9 mouse cellular contexts compared by ENCODE assay signal in the genomic region with DNA sequence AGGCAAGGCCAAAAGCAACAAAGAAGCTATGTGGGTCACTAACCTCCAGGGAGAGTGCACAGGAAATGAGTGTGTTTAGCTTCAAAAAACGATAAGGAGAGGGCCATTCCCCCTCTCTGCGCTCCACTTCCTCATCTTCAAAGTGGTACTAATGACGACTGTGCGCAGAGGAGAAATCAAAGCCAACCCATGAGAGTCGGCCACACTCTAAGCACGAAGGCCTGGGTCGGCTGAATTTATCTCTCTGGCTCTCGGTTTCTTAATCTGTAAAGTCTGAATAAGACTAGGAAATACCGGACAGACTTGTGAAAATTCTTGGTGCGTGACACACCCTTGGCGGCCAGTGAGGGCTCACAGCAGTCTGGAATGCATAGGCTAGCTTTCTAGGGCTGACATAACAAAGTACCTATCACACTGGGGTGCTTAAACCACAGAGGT.
DNase-seq lines count a peak whose midpoint lies in the region; ATAC-seq and TF ChIP-seq lines count a peak whose summit lies in the region.
"Had no signal": no experiment of that assay in that cellular context is flagged by ENCODE, and none has a peak within 500 bp of the region (broad histone marks: within the 10 kb centered on the region; RNA-seq: fewer than 3 reads in every experiment).

No protein-coding gene starts in this region.

- H3K27ac ChIP-seq in liver, adult 2 months (replicated peaks; ENCODE audit: insufficient read depth, low read depth, low read length) = peak overlapping the region; percentile 58
- H3K27ac ChIP-seq in stomach, embryonic 15.5 days = 0 out of 2 replicates have a peak overlapping the region, but pooled peaks have one; percentile 16
- H3K27ac ChIP-seq: embryonic facial prominence, embryonic 13.5 days had no signal

- no peaks in the 10 kb centered on the region for H3K4me1 ChIP-seq in liver, adult 2 months (ENCODE audit: control insufficient read depth, insufficient read depth, low read length)
- H3K4me1 ChIP-seq in stomach, embryonic 15.5 days = peaks cover 5% of the 10 kb centered on the region; the same call in 1 of the 2 replicates

- no peak for TF ChIP-seq CTCF in C2C12 (IDR thresholded peaks at IDR 0.05; ENCODE audit: control insufficient read depth, insufficient read depth, insufficient read length)
- no peak for TF ChIP-seq CTCF in liver, adult 2 months (IDR thresholded peaks at IDR 0.05; ENCODE audit: low read depth, low read length)

- intact Hi-C loops in heart, postnatal 14 days (cut with DNase I) = loop anchor here (5.0 kb wide), 1 partner anchor 199 kb away; a partner anchor contains a TSS

- H3K4me3 ChIP-seq in C2C12 (ENCODE audit: insufficient read depth, poor library complexity, severe bottlenecking) = no peak overlapping the region
- no peak overlapping the region for H3K4me3 ChIP-seq in liver, adult 2 months (ENCODE audit: insufficient read depth, low read depth, low read length)
- H3K4me3 ChIP-seq in stomach, embryonic 15.5 days (replicated peaks) = no peak overlapping the region
- H3K4me3 ChIP-seq: embryonic facial prominence, embryonic 13.5 days had no signal

- DNase-seq in R1 (ENCODE audit: low read depth, low spot score) = peak; percentile 62
- peak; percentile 38 to 39 for DNase-seq in heart, postnatal 14 days
- peak; percentile 43 for DNase-seq in liver, adult 2 months (ENCODE audit: extremely low read depth, low read depth, low spot score)
- DNase-seq in cerebellum, adult 9-10 months = no peak
- no peak for DNase-seq in embryo, embryonic 11 days

- ATAC-seq in stomach, embryonic 15.5 days (ENCODE audit: insufficient read depth, low FRiP score, low read depth) = 0 out of 2 replicates have a peak, but pooled peaks have one; percentile 39
- ATAC-seq in erythroblast, adult 5-6 weeks (replicated peaks; ENCODE audit: low FRiP score, poor library complexity, severe bottlenecking) = no peak

- WGBS in liver, adult 2 months = 57% methylated on average over 11 of the region's 11 CpGs
- WGBS in stomach, embryonic 15.5 days = 27% methylated on average over 11 of the region's 11 CpGs

- no peak for TF ChIP-seq POLR2A in liver, adult 2 months (IDR thresholded peaks at IDR 0.05; ENCODE audit: extremely low read depth, insufficient read depth, low read length)

- no peaks in the 10 kb centered on the region for H3K79me3 ChIP-seq in C2C12 (ENCODE audit: low read depth)

- H3K9ac ChIP-seq in liver, adult 2 months (ENCODE audit: low read depth, low read length) = no peak overlapping the region
- no peak overlapping the region for H3K9ac ChIP-seq in stomach, embryonic 15.5 days
- H3K9ac ChIP-seq: embryonic facial prominence, embryonic 13.5 days had no signal

- no peaks in the 10 kb centered on the region for H3K9me3 ChIP-seq in stomach, embryonic 15.5 days
- H3K9me3 ChIP-seq: embryonic facial prominence, embryonic 13.5 days had no signal

- no peak overlapping the region for H3ac ChIP-seq in C2C12 (ENCODE audit: control insufficient read depth, insufficient read length, low read depth)

- H3K79me2 ChIP-seq in C2C12 (ENCODE audit: control insufficient read depth, insufficient read depth) = no peaks in the 10 kb centered on the region
- H3K79me2 ChIP-seq in liver, adult 2 months (ENCODE audit: control insufficient read depth, insufficient read depth, low read length) = no peaks in the 10 kb centered on the region

- H3K36me3 ChIP-seq in C2C12 (ENCODE audit: control insufficient read depth, insufficient read depth) = no peaks in the 10 kb centered on the region
- no peaks in the 10 kb centered on the region for H3K36me3 ChIP-seq in liver, adult 2 months (ENCODE audit: control insufficient read depth, insufficient read depth, low read length)
- H3K36me3 ChIP-seq in stomach, embryonic 15.5 days = no peaks in the 10 kb centered on the region
- H3K36me3 ChIP-seq: embryonic facial prominence, embryonic 13.5 days had no signal

- H3K27me3 ChIP-seq in C2C12 (ENCODE audit: control insufficient read depth, insufficient read depth, insufficient read length) = no peaks in the 10 kb centered on the region
- H3K27me3 ChIP-seq in liver, adult 2 months (ENCODE audit: control insufficient read depth, insufficient read depth, low read length) = no peaks in the 10 kb centered on the region
- no peaks in the 10 kb centered on the region for H3K27me3 ChIP-seq in stomach, embryonic 15.5 days (replicated peaks)
- H3K27me3 ChIP-seq: embryonic facial prominence, embryonic 13.5 days had no signal

- no peak overlapping the region for H3K4me2 ChIP-seq in stomach, embryonic 15.5 days
- H3K4me2 ChIP-seq: embryonic facial prominence, embryonic 13.5 days had no signal

TF ChIP-seq in C2C12, 6 proteins besides CTCF, POLR2A, EP300 and RAD21:
- no peak for TF ChIP-seq MYOD1 (IDR thresholded peaks at IDR 0.05; ENCODE audit: control insufficient read depth, insufficient read length, low read depth)
- TF ChIP-seq USF1 (IDR thresholded peaks at IDR 0.05; ENCODE audit: low read depth) = no peak
- TF ChIP-seq CEBPB (IDR thresholded peaks at IDR 0.05; ENCODE audit: low read depth) = peak; percentile 22
- no peak for TF ChIP-seq MYOG (IDR thresholded peaks at IDR 0.05; ENCODE audit: control insufficient read depth, extremely low read depth, insufficient read length)
- peak; percentile 40 for TF ChIP-seq MAX (IDR thresholded peaks at IDR 0.05)

Comparison
In these comparisons a context has a peak if more than half of its experiments do, and no peak if none do; other contexts are left out.
1. DNase-seq: peak in R1 (single experiment), heart, postnatal 14 days (2 of 2) and liver, adult 2 months (single experiment); none in cerebellum, adult 9-10 months (single experiment) and embryo, embryonic 11 days (single experiment).